Mouse (Mus musculus) ES-E14 (cell line): ENCODE measurements at regions not wholly inside any gene's neighbourhood (a gene's known extent, or its start where the extent isn't known, plus 50 kb on each side); places are given as distances from the start of the nearest gene placed in this dataset.

Experiments
- HCFC1 ChIP-seq: IDR thresholded peaks from 2 replicates; pipeline ENCODE4 v1.6.1; 2012; ENCODE audit warnings: low read length, inconsistent platforms, borderline replicate concordance; ENCODE audit not compliant: insufficient read depth
- ZNF384 ChIP-seq: IDR thresholded peaks from 2 replicates; pipeline ENCODE4 v1.6.1; 2012; ENCODE audit warnings: low read depth, low read length, inconsistent platforms

DNA sequence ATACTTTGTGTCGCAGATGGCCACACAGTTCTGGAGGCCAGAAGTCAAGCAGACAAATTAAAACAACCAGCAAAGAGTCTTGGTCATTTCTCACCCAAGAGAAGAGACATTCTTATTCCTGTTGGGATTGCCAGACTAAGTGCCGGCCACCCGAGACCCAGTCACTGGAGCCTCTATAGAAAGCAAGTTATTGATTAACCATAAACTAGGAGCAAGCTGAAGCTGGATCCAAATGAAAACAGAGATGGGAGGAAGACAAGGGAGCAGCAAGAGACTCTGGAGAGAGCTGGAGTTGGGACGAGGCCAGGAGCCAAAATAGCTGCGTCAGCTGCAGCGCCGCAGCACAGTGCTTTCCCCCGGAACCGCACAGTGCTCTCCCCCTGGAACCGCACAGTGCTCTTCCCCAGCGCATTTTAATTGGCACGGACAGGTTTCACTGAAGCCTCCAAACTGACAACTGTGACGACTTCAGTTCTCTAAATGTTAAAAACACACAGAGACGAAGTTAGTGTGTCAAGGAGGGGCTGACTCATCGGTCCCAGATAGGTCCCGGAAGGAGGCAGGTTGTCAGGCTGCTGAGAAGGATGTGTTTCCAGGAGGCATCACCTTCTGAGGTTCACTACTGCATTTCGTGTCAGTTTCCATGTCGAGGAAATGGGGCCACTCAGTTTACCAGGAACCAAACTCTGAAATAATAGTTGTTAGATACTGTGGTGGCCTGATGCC lies 350.6 kb upstream of the Trpc7 start:
- no peak for TF ChIP-seq ZNF384
- no peak for TF ChIP-seq HCFC1
